Mouse (Mus musculus) midbrain, embryonic 16.5 days (tissue): Measurements from ENCODE around the gene P4htm. TPM values are rescaled to one million over a fixed set of nuclear protein-coding genes. Genes with fewer than 3 reads are reported as not detected.

ENCODE experiments used
- ATAC-seq: fragments of 200-750 bp; cut with Nextera tagmentation; 2 replicates; pipeline ENCODE4 v1.8.0; 2017; ENCODE audit warnings: moderate TSS enrichment
- H3K27ac ChIP-seq: fragments of 300-500 bp; sonication (generic); 2 replicates; pipeline ENCODE4 v1.5.1; 2014; ENCODE audit warnings: mild to moderate bottlenecking, low read length, mixed read lengths
- H3K27me3 ChIP-seq: fragments of 300-500 bp; sonication (generic); 2 replicates; pipeline ENCODE4 v1.6.1; 2014; ENCODE audit warnings: low read depth, low read length, mixed read lengths; ENCODE audit not compliant: control insufficient read depth, insufficient read depth
- H3K36me3 ChIP-seq: fragments of 300-500 bp; sonication (generic); 2 replicates; pipeline ENCODE4 v1.6.1; 2014; ENCODE audit warnings: mild to moderate bottlenecking, low read length, moderate library complexity, mixed read lengths; ENCODE audit not compliant: control insufficient read depth, insufficient read depth
- H3K4me1 ChIP-seq: fragments of 300-500 bp; sonication (generic); 2 replicates; pipeline ENCODE4 v1.6.1; 2014; ENCODE audit warnings: mild to moderate bottlenecking, low read length, mixed read lengths; ENCODE audit not compliant: control insufficient read depth, insufficient read depth
- H3K4me2 ChIP-seq: fragments of 300-500 bp; sonication (generic); 2 replicates; pipeline ENCODE4 v1.6.1; 2014; ENCODE audit warnings: mild to moderate bottlenecking, low read length, mixed read lengths
- H3K4me3 ChIP-seq: fragments of 300-500 bp; sonication (generic); 2 replicates; pipeline ENCODE4 v1.5.1; 2014; ENCODE audit warnings: low read depth, mild to moderate bottlenecking, low read length, moderate library complexity, mixed read lengths
- H3K9ac ChIP-seq: fragments of 300-500 bp; sonication (generic); 2 replicates; pipeline ENCODE4 v1.6.1; 2014; ENCODE audit warnings: low read depth, low read length, mixed read lengths
- H3K9me3 ChIP-seq: fragments of 300-500 bp; sonication (generic); replicated peaks from 2 replicates; pipeline ENCODE4 v1.6.1; 2014; ENCODE audit warnings: mild to moderate bottlenecking, low read length, mixed read lengths; ENCODE audit not compliant: control insufficient read depth, poor library complexity, severe bottlenecking
- WGBS: fragments of 180-500 bp; shearing (Covaris S2); extraction: QIAGEN DNeasy Blood & Tissue Kit; methylation state at CpG from one replicate; pipeline ENCODE4 v1.1.7; 2014; 5-methylcytosine and 5-hydroxymethylcytosine counted together
- polyA plus RNA-seq: library from polyadenylated mRNA; unstranded; fragments of >200 nt; fragmentation: Nextera tagmentation; extraction: Ambion mirVana; gene quantifications from 2 replicates; pipeline ENCODE4 v1.2.1, GENCODE M21; 2015

Gene P4htm
- polyA plus RNA-seq, 1 experiment from 2014 or later: 43.1 TPM

DNA sequence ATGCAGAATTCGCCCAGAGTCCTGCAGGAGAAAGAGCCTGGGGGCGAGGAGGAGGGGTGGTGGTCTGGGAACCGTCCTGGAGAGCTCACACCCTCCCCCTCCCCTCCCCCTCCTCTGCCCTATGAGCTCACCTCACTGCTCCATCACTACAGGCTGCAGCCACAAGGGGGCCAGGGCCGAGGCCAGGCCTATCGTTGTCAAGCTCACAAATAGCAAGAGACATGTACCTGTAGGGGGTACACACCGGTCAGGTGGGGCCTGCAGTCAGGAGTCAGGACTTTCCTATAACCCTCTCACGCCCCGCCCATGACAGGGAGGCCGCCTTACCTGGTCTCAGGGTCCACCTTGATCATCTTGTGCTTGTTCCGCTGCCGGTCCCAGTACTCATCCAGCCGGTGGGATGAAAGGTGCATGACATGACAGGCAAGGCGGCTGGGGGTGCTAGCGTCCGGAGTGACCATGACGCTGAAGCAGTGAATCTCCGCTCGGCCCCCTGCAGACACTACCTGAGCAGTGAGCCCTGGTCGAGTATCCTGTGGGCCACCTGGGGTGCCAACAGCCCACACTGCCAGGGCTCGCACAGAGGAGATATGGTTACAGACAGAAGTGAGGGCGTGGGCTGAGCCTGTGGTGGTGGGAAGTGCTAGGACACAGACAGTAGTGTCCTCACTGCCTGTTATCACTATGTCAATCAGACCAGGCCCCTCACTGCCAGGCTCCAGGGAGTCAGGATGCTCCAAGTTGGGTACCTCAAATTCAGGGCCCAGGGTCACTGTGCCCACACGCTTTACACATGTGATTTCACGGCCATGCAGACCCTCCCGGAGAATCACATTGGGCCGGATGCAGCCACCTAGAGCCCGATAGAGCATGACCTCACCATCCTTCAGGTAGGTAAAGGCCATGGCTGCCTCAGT, 23.4 kb downstream of the P4htm start:
- Histone ChIP-seq H3K36me3 (peaks cover 39% of the 10 kb centered on the region), H3K27me3 (no peaks in the 10 kb centered on the region), H3K4me1 (peaks cover 55% of the 10 kb centered on the region), H3K27ac (no peak overlapping the region), H3K4me2 (no peak overlapping the region), H3K9ac (no peak overlapping the region), H3K9me3 (no peaks in the 10 kb centered on the region), H3K4me3 (no peak overlapping the region)
- WGBS: 54% methylated on average over 26 of the region's 26 CpGs
- ATAC-seq: no peak

DNA sequence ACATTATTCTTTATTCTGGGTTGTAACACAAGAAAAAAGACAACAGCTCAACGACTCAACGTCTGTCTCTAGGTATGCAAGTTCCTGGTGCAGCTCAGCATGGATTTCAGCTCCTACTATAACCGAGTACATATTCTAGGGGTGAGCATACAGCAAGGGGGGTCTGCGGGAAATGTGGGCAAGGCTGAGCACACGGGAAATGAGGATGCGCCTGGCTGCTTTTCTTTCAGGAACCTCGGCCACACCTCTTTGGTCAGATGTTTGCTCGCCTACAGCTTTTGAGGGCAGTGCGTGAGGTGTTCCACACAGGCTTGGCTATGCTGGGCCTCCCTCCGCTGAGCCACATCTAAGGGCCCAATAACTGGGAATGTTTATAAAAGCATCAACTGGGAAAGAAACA, 25.1 kb downstream of the P4htm start:
- Histone ChIP-seq H3K4me3 (no peak overlapping the region), H3K27ac (no peak overlapping the region), H3K4me2 (no peak overlapping the region), H3K36me3 (peaks cover 39% of the 10 kb centered on the region), H3K27me3 (no peaks in the 10 kb centered on the region), H3K9ac (no peak overlapping the region), H3K9me3 (no peaks in the 10 kb centered on the region), H3K4me1 (peaks cover 58% of the 10 kb centered on the region)
- 86% methylated on average over 10 of the region's 10 CpGs for WGBS
- no peak for ATAC-seq

DNA sequence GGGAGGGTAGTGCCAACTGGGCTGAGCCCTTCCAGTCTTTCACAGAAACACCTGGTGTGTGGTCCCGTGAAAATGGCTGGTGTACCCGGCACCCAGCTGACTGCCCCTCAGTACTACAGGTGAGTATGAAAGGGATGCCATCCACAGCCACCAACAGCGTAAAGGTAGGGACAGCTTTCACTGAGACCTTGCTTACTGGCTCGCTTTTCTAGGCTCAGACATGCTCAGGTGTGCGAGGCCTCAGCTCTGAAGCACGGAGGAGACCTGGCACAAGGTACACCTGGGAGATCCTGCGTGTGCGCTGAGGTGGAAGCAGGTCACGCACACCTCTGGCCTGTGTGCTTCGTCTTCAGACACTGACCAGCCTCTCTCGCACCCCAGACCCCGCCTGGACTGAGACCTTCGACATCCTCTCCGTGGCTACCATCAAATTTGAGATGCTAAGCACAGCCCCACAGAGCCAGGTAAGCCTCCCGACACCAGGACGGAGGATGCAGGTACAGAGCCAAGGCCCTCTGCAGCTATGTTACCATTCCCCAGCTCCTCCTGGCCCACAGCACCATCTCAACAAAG, 26.0 kb downstream of the P4htm start:
- Histone ChIP-seq H3K27me3 (no peaks in the 10 kb centered on the region), H3K36me3 (peaks cover 39% of the 10 kb centered on the region), H3K4me2 (no peak overlapping the region), H3K4me1 (peaks cover 50% of the 10 kb centered on the region), H3K9ac (no peak overlapping the region), H3K27ac (no peak overlapping the region), H3K9me3 (no peaks in the 10 kb centered on the region), H3K4me3 (no peak overlapping the region)
- WGBS: 95% methylated on average over 16 of the region's 16 CpGs
- no peak for ATAC-seq

DNA sequence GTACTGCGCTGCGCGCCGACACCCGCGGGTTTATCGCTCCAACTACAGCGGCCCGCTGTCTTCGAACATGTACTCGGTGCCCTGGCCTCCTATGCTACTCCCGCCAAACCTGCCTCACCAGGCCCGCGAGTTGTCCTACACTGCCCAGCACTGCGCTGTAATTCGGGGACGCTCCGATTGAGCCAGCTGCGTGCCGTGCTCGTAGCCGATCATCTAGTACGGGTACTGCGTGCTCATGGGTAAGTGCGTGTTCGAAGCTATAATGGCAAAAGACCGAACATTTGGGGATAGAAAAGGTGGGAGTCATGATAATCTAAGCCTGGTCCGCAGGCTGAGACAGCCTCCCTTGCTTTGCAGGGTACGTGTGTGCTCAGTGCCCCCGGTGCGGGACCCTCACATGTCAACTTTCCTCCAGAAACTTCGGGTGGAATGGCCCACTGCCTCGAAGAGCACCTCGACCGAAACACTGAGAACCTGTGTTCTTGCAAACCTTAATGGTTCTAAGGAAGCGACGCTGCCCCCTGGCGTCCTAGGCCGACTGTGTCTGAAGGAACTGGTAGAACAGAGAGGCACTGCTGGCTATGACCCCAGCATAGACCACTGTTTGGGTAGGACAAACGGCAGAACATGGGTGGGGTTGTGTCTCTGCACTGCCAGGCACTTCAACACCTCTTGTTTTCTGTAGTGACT, 27.1 kb downstream of the P4htm start:
- Histone ChIP-seq H3K27me3 (no peaks in the 10 kb centered on the region), H3K4me2 (peak overlapping the region; percentile 94), H3K27ac (peak overlapping the region; percentile 74), H3K9ac (peak overlapping the region; percentile 67), H3K4me1 (peaks cover 48% of the 10 kb centered on the region), H3K9me3 (no peaks in the 10 kb centered on the region), H3K4me3 (peak overlapping the region; percentile 61), H3K36me3 (peaks cover 36% of the 10 kb centered on the region)
- 1% methylated on average over 40 of the region's 40 CpGs for WGBS
- ATAC-seq: peak; percentile 6; the same call in 1 of the 2 replicates

DNA sequence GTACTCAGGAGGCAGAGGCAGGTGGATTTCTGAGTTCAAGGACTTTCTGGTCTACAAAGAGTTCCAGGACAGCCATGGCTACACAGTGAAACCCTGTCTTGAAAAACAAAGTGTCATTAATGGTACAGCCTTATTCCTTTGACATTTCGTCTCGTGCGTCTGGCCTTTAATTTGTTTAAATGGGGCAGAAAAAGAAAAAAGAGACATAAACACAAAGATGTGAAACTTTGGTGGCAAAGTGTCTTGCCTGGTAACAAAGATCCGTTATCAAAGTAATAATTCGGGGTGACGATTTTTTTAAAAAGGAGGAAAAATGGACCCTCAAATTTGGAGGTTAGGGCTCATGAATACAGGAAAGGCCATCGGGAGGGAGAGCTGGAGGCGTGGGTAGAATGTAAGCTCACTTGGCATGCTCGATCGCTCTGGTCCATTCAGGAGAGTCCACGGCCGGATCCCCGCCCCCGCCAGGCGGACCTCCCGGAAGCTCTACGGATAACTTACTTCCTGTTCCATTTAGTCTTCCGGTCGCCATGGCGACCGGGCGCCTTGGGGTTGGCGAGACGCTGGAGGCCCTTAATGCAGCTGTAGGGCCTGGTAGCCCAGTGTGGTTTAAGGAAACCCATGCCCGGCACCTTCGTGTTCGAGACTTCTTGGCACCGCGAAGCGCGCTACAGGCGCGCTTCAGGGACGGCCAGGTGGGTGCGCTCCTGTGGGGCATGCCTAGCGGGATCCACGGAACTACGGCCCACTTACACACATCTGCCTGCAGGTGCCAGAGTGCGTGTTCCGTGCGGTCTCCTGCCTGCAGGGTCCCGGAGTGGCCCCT, 27.9 kb downstream of the P4htm start, which contains the start of gene Dalrd3:
TSS of gene Dalrd3 (plus strand) at position 506 of the 826 bp plus-strand sequence.
- 6% methylated on average over 42 of the region's 42 CpGs for WGBS
- Histone ChIP-seq H3K4me1 (peaks cover 40% of the 10 kb centered on the region), H3K27ac (peak within 1 kb of the TSS; percentile 74), H3K9me3 (no peaks in the 10 kb centered on the region), H3K9ac (peak within 1 kb of the TSS; percentile 67), H3K4me3 (peak within 1 kb of the TSS; percentile 61), H3K36me3 (peaks cover 29% of the 10 kb centered on the region), H3K27me3 (no peaks in the 10 kb centered on the region), H3K4me2 (peak within 1 kb of the TSS; percentile 94)
- peak; percentile 70 for ATAC-seq

DNA sequence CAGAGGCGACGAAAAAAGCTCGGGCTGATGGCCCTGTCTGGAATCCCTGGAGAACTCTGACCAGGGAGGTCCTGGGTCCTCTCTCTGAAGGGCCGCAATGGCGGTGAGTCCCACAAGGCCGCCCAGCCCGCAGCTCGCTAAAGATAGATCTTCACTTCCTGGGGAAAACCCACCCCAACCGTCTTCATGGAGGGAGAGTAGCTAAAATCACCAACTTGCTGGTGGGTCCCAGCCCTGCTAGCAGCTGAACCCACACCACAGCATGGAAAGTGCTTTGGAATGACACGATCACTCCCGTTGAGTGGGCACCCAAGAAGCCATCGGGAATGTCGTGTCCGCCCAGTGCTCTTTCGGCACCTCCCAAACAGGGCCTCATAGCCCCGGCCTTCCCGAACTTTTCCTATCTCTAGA, 29.0 kb downstream of the P4htm start:
- 78% methylated on average over 17 of the region's 17 CpGs for WGBS
- no peak overlapping the region for H3K9ac ChIP-seq
- peak overlapping the region; percentile 98 for H3K4me2 ChIP-seq
- H3K27ac ChIP-seq: no peak overlapping the region
- peaks cover 36% of the 10 kb centered on the region for H3K36me3 ChIP-seq
- ATAC-seq: no peak
- peak overlapping the region; percentile 79; the same call in 1 of the 2 replicates for H3K4me3 ChIP-seq
- peaks cover 30% of the 10 kb centered on the region for H3K4me1 ChIP-seq
- H3K27me3 ChIP-seq: no peaks in the 10 kb centered on the region
- no peaks in the 10 kb centered on the region for H3K9me3 ChIP-seq

DNA sequence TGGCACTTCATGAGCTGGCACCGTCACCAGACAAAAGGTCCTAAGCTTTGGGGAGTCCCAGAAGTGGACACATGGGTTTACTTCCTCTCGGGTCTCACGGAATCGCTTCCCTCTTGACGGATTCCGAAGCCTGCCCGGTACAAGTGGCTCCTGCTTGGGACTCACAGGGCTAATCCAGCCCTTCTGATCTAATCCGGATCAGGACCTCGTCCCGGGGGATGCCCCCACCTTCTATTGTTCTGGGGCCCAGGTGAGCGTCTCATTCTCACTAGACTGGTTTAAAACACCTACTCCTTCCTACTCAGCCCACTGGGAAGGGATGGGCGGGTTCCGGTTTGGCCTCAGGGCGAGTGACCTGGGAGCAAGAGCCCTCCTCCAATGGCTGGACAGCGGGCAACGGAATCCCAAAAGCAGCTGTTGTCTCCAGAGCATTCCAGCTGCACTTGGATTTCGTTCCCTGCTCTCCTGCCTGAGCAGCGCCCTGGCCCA, 29.5 kb downstream of the P4htm start:
- WGBS: 7% methylated on average over 18 of the region's 18 CpGs
- no peaks in the 10 kb centered on the region for H3K9me3 ChIP-seq
- peaks cover 31% of the 10 kb centered on the region for H3K36me3 ChIP-seq

More for the DNA sequence above, 29.5 kb downstream of the P4htm start:
- peak overlapping the region; percentile 91 for H3K9ac ChIP-seq
- peak overlapping the region; percentile 79 for H3K4me3 ChIP-seq
- peak overlapping the region; percentile 98 for H3K4me2 ChIP-seq
- H3K4me1 ChIP-seq: peaks cover 29% of the 10 kb centered on the region
- no peaks in the 10 kb centered on the region for H3K27me3 ChIP-seq
- ATAC-seq: no peak
- H3K27ac ChIP-seq: peak overlapping the region; percentile 99
